Mouse (Mus musculus) 3T3-L1 (cell line): ENCODE results near the gene Vmn2r112.
"Not testable (repeated sequence)": the region's sequence is repeated elsewhere in the genome, so short reads cannot be mapped to it uniquely, and the experiment has no call there.

Experiments
- DNase-seq: peaks from one replicate; pipeline ENCODE4 v3.0.0-alpha.2; 2015; ENCODE audit warnings: low read depth, low spot score

Gene Vmn2r112

DNA sequence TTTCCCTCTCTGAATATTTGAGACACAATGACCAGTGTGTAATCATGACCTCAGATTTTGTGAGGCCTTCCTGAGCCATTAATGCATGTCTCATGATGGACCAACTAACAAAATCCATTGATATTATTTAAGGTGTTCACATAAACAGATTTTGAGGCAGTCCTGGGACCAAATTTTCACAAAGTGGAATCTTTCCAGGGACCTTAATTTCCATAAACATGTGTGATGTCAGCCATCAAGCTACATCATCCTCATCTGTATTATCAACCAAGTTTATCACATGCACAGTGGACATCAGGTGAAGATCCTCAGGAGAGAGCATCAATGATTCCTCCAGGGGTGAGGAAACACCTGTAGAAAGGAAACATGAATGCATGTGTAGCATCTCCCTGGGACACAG lies at the start of gene Vmn2r112:
TSS of gene Vmn2r112 (plus strand) at position 301 of the 400 bp plus-strand sequence.
- DNase-seq = not testable (repeated sequence)

GRCm38 (mm10) chr17:22573382-22573781 lies 27.4 kb upstream of the Vmn2r112 start, which contains the start of gene Vmn2r111:
TSS of gene Vmn2r111 (minus strand) at chr17:22573482.
- DNase-seq = not testable (repeated sequence)

GRCm38 (mm10) chr17:22630646-22631045 lies 29.9 kb downstream of the Vmn2r112 start:
- DNase-seq = peak; percentile 4
